32 mouse cellular contexts compared by ENCODE assay signal in genomic region chr10:87014391-87014965, GRCm38 (mm10). TPM values are rescaled to one million over a fixed set of nuclear protein-coding genes. Genes with fewer than 3 reads are reported as not detected.
DNase-seq lines count a peak whose midpoint lies in the region; ATAC-seq and TF ChIP-seq lines count a peak whose summit lies in the region.
"Had no signal": no experiment of that assay in that cellular context is flagged by ENCODE, and none has a peak within 500 bp of the region (broad histone marks: within the 10 kb centered on the region; RNA-seq: fewer than 3 reads in every experiment).

No protein-coding gene starts in this region.

- no peaks in the 10 kb centered on the region for H3K9me3 ChIP-seq in liver, embryonic 11.5 days (ENCODE audit: control insufficient read depth, low read length)
- H3K9me3 ChIP-seq in liver, embryonic 12.5 days (replicated peaks): no peaks in the 10 kb centered on the region
- H3K9me3 ChIP-seq in lung, postnatal 0 days (ENCODE audit: low read length): no peaks in the 10 kb centered on the region
- H3K9me3 ChIP-seq: embryonic facial prominence, embryonic 12.5 days; hindbrain, embryonic 13.5 days; neural tube, embryonic 12.5 days had no signal

- WGBS in kidney, adult 2 months: 57% methylated on average over 7 of the region's 7 CpGs
- WGBS in liver, embryonic 11.5 days: 72% methylated on average over 7 of the region's 7 CpGs
- WGBS in liver, embryonic 12.5 days (ENCODE audit: insufficient replicate concordance): 61% methylated on average over 7 of the region's 7 CpGs
- WGBS in lung, postnatal 0 days: 42% methylated on average over 7 of the region's 7 CpGs

- TF ChIP-seq CTCF in kidney, adult 2 months (conservative IDR thresholded peaks at IDR 0.05; ENCODE audit: insufficient read depth, insufficient read length, low read depth, low read length): no peak
- no peak for TF ChIP-seq CTCF in lung, postnatal 0 days (IDR thresholded peaks at IDR 0.05)

- no peak overlapping the region for H3K27ac ChIP-seq in kidney, adult 2 months (ENCODE audit: insufficient read depth, low read depth, low read length)
- H3K27ac ChIP-seq in liver, embryonic 11.5 days (ENCODE audit: low read depth, low read length): no peak overlapping the region
- no peak overlapping the region for H3K27ac ChIP-seq in liver, embryonic 12.5 days
- no peak overlapping the region for H3K27ac ChIP-seq in lung, postnatal 0 days (ENCODE audit: low read length)
- H3K27ac ChIP-seq: embryonic facial prominence, embryonic 12.5 days; hindbrain, embryonic 13.5 days; neural tube, embryonic 12.5 days had no signal

- H3K4me1 ChIP-seq in kidney, adult 2 months (ENCODE audit: control insufficient read depth, insufficient read depth, low read length): no peaks in the 10 kb centered on the region
- H3K4me1 ChIP-seq in liver, embryonic 11.5 days (replicated peaks; ENCODE audit: control insufficient read depth, insufficient read depth, low read length): no peaks in the 10 kb centered on the region
- no peaks in the 10 kb centered on the region for H3K4me1 ChIP-seq in liver, embryonic 12.5 days
- no peaks in the 10 kb centered on the region for H3K4me1 ChIP-seq in lung, postnatal 0 days (ENCODE audit: insufficient read depth, low read depth, low read length)
- H3K4me1 ChIP-seq: embryonic facial prominence, embryonic 12.5 days; hindbrain, embryonic 13.5 days had no signal

- peak; percentile 39; the same call in 1 of the 2 replicates for ATAC-seq in liver, embryonic 11.5 days (replicated peaks; ENCODE audit: low FRiP score)
- no peak for ATAC-seq in liver, embryonic 12.5 days
- peak; percentile 52 for ATAC-seq in lung, postnatal 0 days
- ATAC-seq: forebrain, embryonic 14.5 days; intestine, embryonic 16.5 days; midbrain, embryonic 16.5 days; Patski had no signal

- H3K27me3 ChIP-seq in kidney, adult 2 months (replicated peaks; ENCODE audit: control insufficient read depth, insufficient read depth, low read length): no peaks in the 10 kb centered on the region
- no peaks in the 10 kb centered on the region; the same call in 1 of the 2 replicates for H3K27me3 ChIP-seq in liver, embryonic 11.5 days (replicated peaks; ENCODE audit: control insufficient read depth, insufficient read depth, low read length)
- no peaks in the 10 kb centered on the region for H3K27me3 ChIP-seq in liver, embryonic 12.5 days (replicated peaks)
- no peaks in the 10 kb centered on the region for H3K27me3 ChIP-seq in lung, postnatal 0 days (replicated peaks; ENCODE audit: insufficient read depth, low read length)
- H3K27me3 ChIP-seq: embryonic facial prominence, embryonic 12.5 days; hindbrain, embryonic 13.5 days; neural tube, embryonic 12.5 days; Patski had no signal

- peak; percentile 2 for DNase-seq in kidney, adult 2 months
- DNase-seq in kidney, postnatal 25 days: no peak
- DNase-seq in liver, embryonic 11.5 days (ENCODE audit: low spot score): no peak
- peak; percentile 42 for DNase-seq in lung, postnatal 0 days (ENCODE audit: low spot score)
- no peak for DNase-seq in lung, postnatal 4 days
- DNase-seq in spleen, postnatal 10 days (ENCODE audit: low spot score in 2 of 2): no peak
- DNase-seq: adrenal gland, postnatal 25 days; cerebellum, adult 11-12 months; cerebellum, adult 9-11 months; embryo, embryonic 11 days; gastrocnemius, postnatal 25 days; heart, adult 18-20 months; heart, postnatal 4 days; kidney, postnatal 14 days; layer of hippocampus, postnatal 36 days; left cerebral cortex, postnatal 4 days; lung, postnatal 10 days; right cerebral cortex, postnatal 4 days; thymus, adult 2 months; thymus, postnatal 36 days had no signal

- H3K4me3 ChIP-seq in kidney, adult 2 months (ENCODE audit: insufficient read depth, low read depth, low read length): no peak overlapping the region
- no peak overlapping the region for H3K4me3 ChIP-seq in liver, embryonic 11.5 days (ENCODE audit: low read depth, low read length)
- H3K4me3 ChIP-seq in liver, embryonic 12.5 days: no peak overlapping the region
- no peak overlapping the region for H3K4me3 ChIP-seq in lung, postnatal 0 days (ENCODE audit: low read depth, low read length)
- H3K4me3 ChIP-seq: embryonic facial prominence, embryonic 12.5 days; hindbrain, embryonic 13.5 days; neural tube, embryonic 12.5 days had no signal

- H3K9ac ChIP-seq in liver, embryonic 11.5 days (ENCODE audit: low read depth, low read length): no peak overlapping the region
- no peak overlapping the region for H3K9ac ChIP-seq in liver, embryonic 12.5 days
- H3K9ac ChIP-seq in lung, postnatal 0 days (replicated peaks; ENCODE audit: low read depth): no peak overlapping the region
- H3K9ac ChIP-seq: embryonic facial prominence, embryonic 12.5 days; hindbrain, embryonic 13.5 days; neural tube, embryonic 12.5 days had no signal

- TF ChIP-seq POLR2A in kidney, adult 2 months (IDR thresholded peaks at IDR 0.05; ENCODE audit: low read depth, low read length): no peak

- peak; percentile 31; the same call in 1 of the 2 replicates for TF ChIP-seq EP300 in lung, postnatal 0 days (IDR thresholded peaks at IDR 0.05)

- no peak overlapping the region for H3K4me2 ChIP-seq in liver, embryonic 11.5 days
- no peak overlapping the region for H3K4me2 ChIP-seq in liver, embryonic 12.5 days
- no peak overlapping the region for H3K4me2 ChIP-seq in lung, postnatal 0 days (replicated peaks; ENCODE audit: low read depth, low read length)
- H3K4me2 ChIP-seq: embryonic facial prominence, embryonic 12.5 days; heart, embryonic 11.5 days; hindbrain, embryonic 13.5 days; midbrain, embryonic 11.5 days; neural tube, embryonic 12.5 days had no signal

- H3K36me3 ChIP-seq in kidney, adult 2 months (ENCODE audit: control insufficient read depth, insufficient read depth, low read length): no peaks in the 10 kb centered on the region
- H3K36me3 ChIP-seq in liver, embryonic 11.5 days (ENCODE audit: control insufficient read depth, insufficient read depth, low read length): no peaks in the 10 kb centered on the region
- no peaks in the 10 kb centered on the region for H3K36me3 ChIP-seq in liver, embryonic 12.5 days
- no peaks in the 10 kb centered on the region for H3K36me3 ChIP-seq in lung, postnatal 0 days (ENCODE audit: insufficient read depth, low read length)
- H3K36me3 ChIP-seq: embryonic facial prominence, embryonic 12.5 days; hindbrain, embryonic 13.5 days; neural tube, embryonic 12.5 days had no signal

RNA-seq across cellular contexts. Expression of gene Stab2, which starts 6.7 kb away (rescaled TPM):
- 15.4 and 20.3 TPM in 2 replicates for polyA plus RNA-seq in kidney, adult 2 months (2012; rRNA removed)
- 24.2 and 27.2 TPM in 2 replicates for polyA plus RNA-seq in liver, embryonic 11.5 days (2014; fragmentation: Nextera tagmentation; extraction: Ambion mirVana)
- 26.9 and 31.7 TPM in 2 replicates for polyA plus RNA-seq in liver, embryonic 12.5 days (2016; fragmentation: Nextera tagmentation; extraction: Ambion mirVana)
- polyA plus RNA-seq in lung, postnatal 0 days (2015; fragmentation: Nextera tagmentation; extraction: Ambion mirVana): 0.11 and 0.24 TPM in 2 replicates

RNA-seq across cellular contexts. Expression of gene 1700113H08Rik, which starts 43.4 kb away (rescaled TPM):
- 0.12 TPM in 1 of 2 replicates, not detected in the other for polyA plus RNA-seq in kidney, adult 2 months (2012; rRNA removed)
- polyA plus RNA-seq in liver, embryonic 11.5 days (2014; fragmentation: Nextera tagmentation; extraction: Ambion mirVana): not detected in 2 replicates
- polyA plus RNA-seq in liver, embryonic 12.5 days (2016; fragmentation: Nextera tagmentation; extraction: Ambion mirVana): not detected in 2 replicates
- not detected in 2 replicates for polyA plus RNA-seq in lung, postnatal 0 days (2015; fragmentation: Nextera tagmentation; extraction: Ambion mirVana)
- polyA plus RNA-seq: embryonic facial prominence, embryonic 12.5 days; forebrain, embryonic 14.5 days; frontal cortex, adult 2 months; limb, embryonic 14.5 days; Patski had no signal

Comparison
In these comparisons a context has a peak if more than half of its experiments do, and no peak if none do; other contexts are left out.
1. DNase-seq: peak in kidney, adult 2 months (single experiment) and lung, postnatal 0 days (single experiment); none in kidney, postnatal 25 days (0 of 2), liver, embryonic 11.5 days (single experiment), lung, postnatal 4 days (0 of 2) and spleen, postnatal 10 days (0 of 2).
2. RNA of gene Stab2, which starts 6.7 kb away (polyA plus RNA-seq): 26.9 to 31.7 TPM in liver, embryonic 12.5 days, 24.2 to 27.2 TPM in liver, embryonic 11.5 days and 15.4 to 20.3 TPM in kidney, adult 2 months; 0.11 to 0.24 TPM in lung, postnatal 0 days; every median in the first group is over 10 times any median in the second.